Mouse (Mus musculus) hindbrain, embryonic 14.5 days (tissue): ENCODE measurements around the gene Rragc. TPM values are rescaled to one million over a fixed set of nuclear protein-coding genes. Genes with fewer than 3 reads are reported as not detected.

Source experiments
- ATAC-seq: fragments of 200-750 bp; cut with Nextera tagmentation; 2 replicates; pipeline ENCODE4 v1.8.0; 2017; ENCODE audit warnings: moderate number of reproducible peaks, mild to moderate bottlenecking, moderate TSS enrichment, moderate library complexity; ENCODE audit not compliant: low FRiP score
- DNase-seq: peaks from one replicate; pipeline ENCODE4 v3.0.0-alpha.2; 2015; ENCODE audit warnings: low spot score
- H3K27ac ChIP-seq: fragments of 300-500 bp; sonication (generic); 2 replicates; pipeline ENCODE4 v1.5.1; 2014; ENCODE audit warnings: mild to moderate bottlenecking, moderate library complexity
- H3K27me3 ChIP-seq: fragments of 300-500 bp; sonication (generic); 2 replicates; pipeline ENCODE4 v1.6.1; 2014; ENCODE audit warnings: mild to moderate bottlenecking, low read length, mixed read lengths; ENCODE audit not compliant: control insufficient read depth, insufficient read depth
- H3K36me3 ChIP-seq: fragments of 300-500 bp; sonication (generic); replicated peaks from 2 replicates; pipeline ENCODE4 v1.6.1; 2014; ENCODE audit not compliant: control insufficient read depth, insufficient read depth
- H3K4me1 ChIP-seq: fragments of 300-500 bp; sonication (generic); replicated peaks from 2 replicates; pipeline ENCODE4 v1.6.1; 2014; ENCODE audit warnings: antibody characterized with exemption, low read length, mixed read lengths; ENCODE audit not compliant: control insufficient read depth, insufficient read depth
- H3K4me2 ChIP-seq: fragments of 300-500 bp; sonication (generic); replicated peaks from 2 replicates; pipeline ENCODE4 v1.6.1; 2014; ENCODE audit warnings: mild to moderate bottlenecking, moderate library complexity
- H3K4me3 ChIP-seq: fragments of 300-500 bp; sonication (generic); replicated peaks from 2 replicates; pipeline ENCODE4 v1.5.1; 2014; ENCODE audit warnings: mild to moderate bottlenecking, low read length
- H3K9ac ChIP-seq: fragments of 300-500 bp; sonication (generic); 2 replicates; pipeline ENCODE4 v1.6.1; 2014
- H3K9me3 ChIP-seq: fragments of 300-500 bp; sonication (generic); 2 replicates; pipeline ENCODE4 v1.6.1; 2016; ENCODE audit warnings: low read length; ENCODE audit not compliant: control insufficient read depth
- WGBS: fragments of 180-500 bp; shearing (Covaris S2); extraction: QIAGEN DNeasy Blood & Tissue Kit; methylation state at CpG from one replicate; pipeline ENCODE4 v1.1.7; 2014; 5-methylcytosine and 5-hydroxymethylcytosine counted together
- polyA plus RNA-seq: library from polyadenylated mRNA; unstranded; fragments of >200 nt; fragmentation: Nextera tagmentation; extraction: Ambion mirVana; gene quantifications from 2 replicates; pipeline ENCODE4 v1.2.1, GENCODE M21; 2014

Gene Rragc
- polyA plus RNA-seq, 1 experiment from 2014 or later = 48.9 TPM

GRCm38 (mm10) chr4:123962721-123963120, 45.5 kb downstream of the Rragc start:
- no peaks in the 10 kb centered on the region for H3K4me1 ChIP-seq
- ATAC-seq (no peak), DNase-seq (no peak)
- no peaks in the 10 kb centered on the region for H3K36me3 ChIP-seq
- no peak overlapping the region for H3K27ac ChIP-seq
- H3K27me3 ChIP-seq = 0 out of 2 replicates have a peak, but pooled peaks cover 4% of the 10 kb centered on the region
- H3K4me2 ChIP-seq = no peak overlapping the region
- 64% methylated on average over 9 of the region's 9 CpGs for WGBS
- H3K9me3 ChIP-seq = no peaks in the 10 kb centered on the region
- H3K4me3 ChIP-seq = no peak overlapping the region
- no peak overlapping the region for H3K9ac ChIP-seq

- Histone ChIP-seq H3K27me3 (no peaks in the 10 kb centered on the region), H3K9me3 (0 out of 2 replicates have a peak, but pooled peaks cover 4% of the 10 kb centered on the region), H3K4me1 (peaks cover 10% of the 10 kb centered on the region), H3K4me3 (no peak overlapping the region), H3K4me2 (no peak overlapping the region), H3K9ac (no peak overlapping the region), H3K36me3 (no peaks in the 10 kb centered on the region), H3K27ac (no peak overlapping the region)
- 90% methylated on average over 8 of the region's 8 CpGs for WGBS
- no peak for DNase-seq
- no peak for ATAC-seq
Measured at GRCm38 (mm10) chr4:123968663-123969321, 51.5 kb downstream of the Rragc start.

- Histone ChIP-seq H3K36me3 (no peaks in the 10 kb centered on the region), H3K27me3 (no peaks in the 10 kb centered on the region), H3K4me3 (no peak overlapping the region), H3K4me2 (no peak overlapping the region), H3K27ac (no peak overlapping the region), H3K9me3 (0 out of 2 replicates have a peak, but pooled peaks cover 4% of the 10 kb centered on the region), H3K4me1 (peaks cover 10% of the 10 kb centered on the region), H3K9ac (no peak overlapping the region)
- ATAC-seq = no peak
- DNase-seq = no peak
- WGBS = 74% methylated on average over 7 of the region's 7 CpGs
Measured at GRCm38 (mm10) chr4:123969458-123969857, 52.2 kb downstream of the Rragc start.

- no peak overlapping the region for H3K4me3 ChIP-seq
- ATAC-seq = no peak
Measured at GRCm38 (mm10) chr4:123971059-123971458, 53.8 kb downstream of the Rragc start.

GRCm38 (mm10) chr4:123972423-123973049, 55.3 kb downstream of the Rragc start:
- Histone ChIP-seq H3K27me3 (no peaks in the 10 kb centered on the region), H3K9ac (peak overlapping the region; percentile 58), H3K36me3 (no peaks in the 10 kb centered on the region), H3K4me2 (peak overlapping the region; percentile 61), H3K9me3 (0 out of 2 replicates have a peak, but pooled peaks cover 4% of the 10 kb centered on the region), H3K27ac (no peak overlapping the region), H3K4me3 (peak overlapping the region; percentile 27), H3K4me1 (peaks cover 10% of the 10 kb centered on the region)
- no peak for DNase-seq
- ATAC-seq = peak; percentile 55; the same call in 1 of the 2 replicates
- WGBS = 4% methylated on average over 29 of the region's 29 CpGs

More at GRCm38 (mm10) chr4:123971059-123971458, 53.8 kb downstream of the Rragc start:
- no peak overlapping the region for H3K4me2 ChIP-seq
- no peaks in the 10 kb centered on the region for H3K27me3 ChIP-seq
- WGBS = 79% methylated on average over 4 of the region's 4 CpGs
- peaks cover 10% of the 10 kb centered on the region for H3K4me1 ChIP-seq
- H3K9me3 ChIP-seq = 0 out of 2 replicates have a peak, but pooled peaks cover 4% of the 10 kb centered on the region
- H3K36me3 ChIP-seq = no peaks in the 10 kb centered on the region
- H3K27ac ChIP-seq = no peak overlapping the region
- DNase-seq = no peak
- H3K9ac ChIP-seq = no peak overlapping the region

- Histone ChIP-seq H3K4me1 (no peaks in the 10 kb centered on the region; the same call in 1 of the 2 replicates), H3K4me2 (no peak overlapping the region), H3K9me3 (no peaks in the 10 kb centered on the region), H3K27ac (no peak overlapping the region), H3K27me3 (0 out of 2 replicates have a peak, but pooled peaks cover 5% of the 10 kb centered on the region), H3K4me3 (no peak overlapping the region), H3K9ac (no peak overlapping the region), H3K36me3 (no peaks in the 10 kb centered on the region)
- ATAC-seq = no peak
- peak; percentile 26 for DNase-seq
- 28% methylated on average over 5 of the region's 5 CpGs for WGBS
Measured at GRCm38 (mm10) chr4:123982105-123982504, 64.9 kb downstream of the Rragc start.

Other genes starting within 250 kb of the Rragc start
- gene Macf1, start 233.1 kb upstream of the Rragc start, polyA plus RNA-seq = 111 and 120 TPM in 2 replicates
- gene Ndufs5, start 199.2 kb upstream of the Rragc start, polyA plus RNA-seq = 501 and 593 TPM in 2 replicates
- 88.5 and 100 TPM in 2 replicates for gene Akirin1, start 167.1 kb upstream of the Rragc start, polyA plus RNA-seq
- gene Rhbdl2, start 129.6 kb upstream of the Rragc start, polyA plus RNA-seq = 0.90 and 1.2 TPM in 2 replicates
- 0.09 and 0.20 TPM in 2 replicates for gene 4933427I04Rik, start 57.8 kb upstream of the Rragc start, polyA plus RNA-seq
- 38.8 and 44.1 TPM in 2 replicates for gene Mycbp, start 12.6 kb upstream of the Rragc start, polyA plus RNA-seq
- not detected in 2 replicates for gene 4930535I16Rik, start 576 bp downstream of the Rragc start, polyA plus RNA-seq